Mouse (Mus musculus): ENCODE results near the gene Nhsl2.
"Not testable (repeated sequence)": the region's sequence is repeated elsewhere in the genome, so short reads cannot be mapped to it uniquely, and the experiment has no call there.

- TF ChIP-seq POLR2A (IDR thresholded peaks at IDR 0.05; ENCODE audit: borderline replicate concordance, extremely low read depth, low read depth, low read length); CTCF (IDR thresholded peaks at IDR 0.05; ENCODE audit: insufficient read depth, low read length): not testable (repeated sequence)
Observed at GRCm38 (mm10) chrX:101819980-101820379, 29.2 kb upstream of the Nhsl2 start.
